Mouse (Mus musculus): ENCODE measurements around the gene Prokr1. TPM values are rescaled to one million over a fixed set of nuclear protein-coding genes. Genes with fewer than 3 reads are reported as not detected.

Gene Prokr1
- polyA plus RNA-seq, 1 experiment from 2014 or later = 5.0 TPM

DNA sequence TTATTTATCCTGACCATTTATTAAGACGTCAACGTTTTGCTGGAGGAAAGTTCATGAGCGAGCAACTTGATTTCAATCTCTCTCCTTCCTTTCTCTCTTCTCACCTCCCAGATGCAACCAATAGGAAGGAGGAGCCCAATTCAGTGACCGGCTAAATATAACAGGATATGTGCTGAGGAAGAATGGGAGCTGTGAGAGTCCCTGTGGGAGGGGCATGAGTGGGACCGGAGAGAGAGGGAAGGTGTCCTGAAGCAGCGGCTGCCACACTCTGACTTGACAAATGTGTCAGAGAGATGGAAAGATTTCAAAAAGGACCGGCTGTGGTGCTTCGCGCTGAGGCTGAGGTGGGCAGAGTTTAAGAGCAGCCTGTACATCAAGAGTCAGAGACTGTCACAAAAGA lies 54.9 kb downstream of the Prokr1 start:
- H3K27ac ChIP-seq = no peak overlapping the region
- no peaks in the 10 kb centered on the region for H3K4me1 ChIP-seq
- H3K4me3 ChIP-seq = no peak overlapping the region
- H3K36me3 ChIP-seq (ENCODE audit: poor library complexity, severe bottlenecking) = no peaks in the 10 kb centered on the region
- H3K9me3 ChIP-seq (replicated peaks) = no peaks in the 10 kb centered on the region
- no peak overlapping the region for H3K9ac ChIP-seq
- ATAC-seq = no peak
- no peaks in the 10 kb centered on the region for H3K27me3 ChIP-seq
- WGBS = 77% methylated on average over 9 of the region's 9 CpGs
- H3K4me2 ChIP-seq = no peak overlapping the region

DNA sequence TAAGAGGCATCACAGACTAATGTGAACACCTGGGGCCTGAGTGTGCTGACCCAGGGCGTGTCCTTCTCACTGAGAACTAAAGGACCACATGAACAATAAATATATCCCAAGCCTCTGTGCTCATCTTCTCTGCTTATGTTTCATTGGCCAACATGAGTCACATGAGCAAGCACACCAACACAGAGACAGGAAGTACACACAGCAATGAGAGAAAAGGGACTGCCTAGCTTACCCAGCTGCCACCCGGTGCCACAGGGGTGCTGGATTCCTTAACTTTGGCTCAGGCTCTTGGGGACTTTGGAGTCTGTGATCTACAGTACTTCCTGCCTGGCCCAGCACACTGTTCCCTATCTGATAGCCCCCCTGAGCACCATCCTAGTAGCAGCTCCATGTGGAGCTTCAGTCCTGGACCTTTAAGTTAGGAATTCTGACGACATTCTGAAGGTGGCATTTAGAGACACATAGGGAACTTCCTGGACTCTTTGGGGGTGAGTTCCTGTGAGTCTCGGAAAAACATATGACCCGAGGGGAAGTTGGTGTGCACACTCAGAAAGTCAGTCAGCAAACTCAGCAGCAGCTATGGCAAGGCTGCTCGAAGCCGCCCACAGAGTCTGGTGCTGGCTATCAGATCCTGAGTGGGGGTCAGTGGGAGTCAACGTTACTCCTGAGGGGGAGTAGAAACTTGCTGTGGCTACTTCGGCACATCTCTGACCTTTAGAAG lies 55.5 kb downstream of the Prokr1 start:
- H3K27me3 ChIP-seq = no peaks in the 10 kb centered on the region
- no peak overlapping the region for H3K27ac ChIP-seq
- ATAC-seq = no peak
- no peaks in the 10 kb centered on the region for H3K4me1 ChIP-seq
- WGBS = 91% methylated on average over 9 of the region's 9 CpGs
- no peaks in the 10 kb centered on the region for H3K36me3 ChIP-seq (ENCODE audit: poor library complexity, severe bottlenecking)
- H3K9me3 ChIP-seq (replicated peaks) = no peaks in the 10 kb centered on the region
- no peak overlapping the region for H3K9ac ChIP-seq
- H3K4me3 ChIP-seq = no peak overlapping the region
- H3K4me2 ChIP-seq = no peak overlapping the region

DNA sequence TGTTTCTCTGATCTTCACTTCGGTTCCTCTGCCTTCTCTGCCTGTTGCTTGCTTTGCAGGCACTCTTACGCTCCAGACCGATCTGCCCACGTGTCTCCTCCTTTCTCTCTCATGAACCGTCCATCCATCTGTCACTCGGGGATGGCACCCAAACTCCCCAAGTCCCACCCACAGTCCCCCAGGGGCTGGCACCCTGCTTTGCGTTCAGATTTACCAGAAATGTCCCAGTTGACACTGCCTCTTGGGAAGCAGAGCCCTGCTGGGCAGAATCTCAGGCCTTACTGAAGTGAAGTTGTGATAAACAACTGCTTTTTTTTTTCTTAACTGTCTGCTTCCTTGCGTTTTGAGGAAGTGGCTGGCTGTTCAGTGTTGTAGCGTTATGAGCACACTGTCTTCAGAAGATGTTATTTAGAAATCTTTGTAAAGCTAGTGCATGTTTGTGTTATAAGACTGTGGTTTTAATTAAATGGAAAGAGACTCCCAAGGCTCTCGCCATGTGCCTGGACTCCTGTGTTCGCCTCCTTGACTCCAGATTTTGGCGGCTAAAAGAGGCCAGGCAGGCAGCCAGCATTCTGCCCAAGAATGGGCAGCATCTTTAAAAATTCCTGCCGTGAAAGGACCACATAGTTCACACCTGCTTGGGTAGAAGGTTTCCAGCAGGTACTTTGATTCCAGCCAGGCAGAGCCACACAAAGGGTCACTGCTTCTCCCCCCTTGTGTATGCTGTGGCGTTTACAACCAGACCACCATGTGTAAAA lies 57.4 kb downstream of the Prokr1 start, which contains the start of gene Arhgap25:
TSS of gene Arhgap25 (minus strand) at position 307 of the 758 bp plus-strand sequence.
- Histone ChIP-seq H3K36me3 (ENCODE audit: poor library complexity, severe bottlenecking) (no peaks in the 10 kb centered on the region), H3K27ac (no peak within 1 kb of the TSS), H3K9me3 (replicated peaks) (no peaks in the 10 kb centered on the region), H3K4me2 (no peak within 1 kb of the TSS), H3K27me3 (no peaks in the 10 kb centered on the region), H3K4me1 (no peaks in the 10 kb centered on the region), H3K4me3 (no peak within 1 kb of the TSS), H3K9ac (no peak within 1 kb of the TSS)
- 67% methylated on average over 14 of the region's 14 CpGs for WGBS
- ATAC-seq = no peak

DNA sequence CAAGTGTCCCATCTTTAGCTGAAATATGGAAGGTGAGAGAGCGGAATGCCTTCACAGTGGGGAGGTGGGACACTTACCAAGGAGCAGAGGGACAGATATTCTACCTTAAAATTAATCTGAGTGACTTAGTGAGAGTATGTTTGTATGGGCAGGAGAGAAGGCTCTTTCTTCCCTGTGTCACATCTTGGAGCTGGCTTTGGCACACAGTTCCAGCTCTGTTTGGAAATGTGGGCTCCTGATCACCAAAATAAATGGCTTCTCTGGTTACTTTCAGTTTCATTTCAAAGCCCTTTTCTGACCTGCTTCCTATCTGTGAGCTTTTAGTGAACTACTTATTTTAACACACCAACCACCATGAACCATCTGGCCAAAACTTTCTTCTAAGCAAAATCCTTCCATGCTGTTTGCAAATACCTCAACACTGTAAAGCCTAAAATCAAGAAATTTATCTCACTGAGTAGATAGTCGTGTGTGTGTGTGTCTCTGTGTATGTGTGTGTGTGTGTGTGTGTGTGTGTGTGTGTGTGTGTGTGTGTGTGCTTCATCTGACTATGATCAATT lies 59.0 kb downstream of the Prokr1 start:
- no peaks in the 10 kb centered on the region for H3K9me3 ChIP-seq (replicated peaks)
- no peak for ATAC-seq

DNA sequence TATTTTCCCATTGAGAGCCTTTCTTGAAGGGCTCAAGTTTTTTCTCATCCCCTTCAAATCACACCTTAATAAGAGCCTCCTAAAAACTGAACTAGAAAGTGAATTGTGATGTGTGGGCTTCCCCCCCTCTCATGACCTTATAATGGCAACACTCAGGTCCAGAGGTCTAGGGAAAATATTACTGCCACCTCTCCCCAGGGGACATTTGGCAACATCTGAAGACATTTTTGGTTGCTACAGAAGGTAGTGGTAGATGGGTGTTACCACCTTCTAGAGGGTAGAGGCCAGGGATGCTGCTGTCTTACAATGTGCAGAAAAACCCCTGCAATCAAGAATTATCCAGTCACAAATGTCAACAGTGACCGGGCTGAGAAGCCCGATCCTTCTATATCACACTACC lies 60.2 kb downstream of the Prokr1 start:
- no peak for ATAC-seq
- WGBS = 91% methylated on average over 2 of the region's 2 CpGs

More for the DNA sequence above, 59.0 kb downstream of the Prokr1 start:
- no peak overlapping the region for H3K4me2 ChIP-seq
- H3K36me3 ChIP-seq (ENCODE audit: poor library complexity, severe bottlenecking) = no peaks in the 10 kb centered on the region
- no peaks in the 10 kb centered on the region for H3K4me1 ChIP-seq
- no peaks in the 10 kb centered on the region for H3K27me3 ChIP-seq
- H3K4me3 ChIP-seq = no peak overlapping the region
- no peak overlapping the region for H3K9ac ChIP-seq
- 86% methylated on average over 2 of the region's 2 CpGs for WGBS
- H3K27ac ChIP-seq = no peak overlapping the region

More for the DNA sequence above, 60.2 kb downstream of the Prokr1 start:
- Histone ChIP-seq H3K36me3 (ENCODE audit: poor library complexity, severe bottlenecking) (no peaks in the 10 kb centered on the region), H3K4me3 (no peak overlapping the region), H3K27me3 (no peaks in the 10 kb centered on the region), H3K9me3 (replicated peaks) (no peaks in the 10 kb centered on the region), H3K27ac (no peak overlapping the region), H3K4me1 (no peaks in the 10 kb centered on the region), H3K4me2 (no peak overlapping the region), H3K9ac (no peak overlapping the region)

Other genes starting within 250 kb of the Prokr1 start
- not detected in 2 replicates for gene Gkn1, start 239.8 kb downstream of the Prokr1 start, polyA plus RNA-seq (2015; fragmentation: Nextera tagmentation; extraction: Ambion mirVana)
- not detected in 2 replicates for gene Gkn2, start 217.4 kb downstream of the Prokr1 start, polyA plus RNA-seq (2015; fragmentation: Nextera tagmentation; extraction: Ambion mirVana)
- not detected in 2 replicates for gene Gkn3, start 201.8 kb downstream of the Prokr1 start, polyA plus RNA-seq (2015; fragmentation: Nextera tagmentation; extraction: Ambion mirVana)
- not detected in 2 replicates for gene Bmp10, start 161.7 kb downstream of the Prokr1 start, polyA plus RNA-seq (2015; fragmentation: Nextera tagmentation; extraction: Ambion mirVana)
- gene Arhgap25, start 57.5 kb downstream of the Prokr1 start, polyA plus RNA-seq (2015; fragmentation: Nextera tagmentation; extraction: Ambion mirVana) = 1.2 and 1.8 TPM in 2 replicates
- 12.7 and 12.9 TPM in 2 replicates for gene Aplf, start 81.5 kb upstream of the Prokr1 start, polyA plus RNA-seq (2015; fragmentation: Nextera tagmentation; extraction: Ambion mirVana)
- 0.96 and 1.1 TPM in 2 replicates for gene Efcc1, start 140.1 kb upstream of the Prokr1 start, polyA plus RNA-seq (2015; fragmentation: Nextera tagmentation; extraction: Ambion mirVana)
- 0.77 and 0.89 TPM in 2 replicates for gene Gp9, start 187.3 kb upstream of the Prokr1 start, polyA plus RNA-seq (2015; fragmentation: Nextera tagmentation; extraction: Ambion mirVana)
- 7.4 and 7.9 TPM in 2 replicates for gene Rab43, start 221.4 kb upstream of the Prokr1 start, polyA plus RNA-seq (2015; fragmentation: Nextera tagmentation; extraction: Ambion mirVana)
- gene Gm45140, start 245.1 kb upstream of the Prokr1 start, polyA plus RNA-seq (2015; fragmentation: Nextera tagmentation; extraction: Ambion mirVana) = 1.4 and 2.3 TPM in 2 replicates
- 46.5 and 49.8 TPM in 2 replicates for gene Isy1, start 248.1 kb upstream of the Prokr1 start, polyA plus RNA-seq (2015; fragmentation: Nextera tagmentation; extraction: Ambion mirVana)

Data from forebrain, embryonic 13.5 days (tissue).